Mouse (Mus musculus) heart, embryonic 16.5 days (tissue): Measurements from ENCODE around the gene Susd6. TPM values are rescaled to one million over a fixed set of nuclear protein-coding genes. Genes with fewer than 3 reads are reported as not detected.

Experiments
- ATAC-seq: fragments of 200-750 bp; cut with Nextera tagmentation; replicated peaks from 2 replicates; pipeline ENCODE4 v1.8.0; 2017; ENCODE audit warnings: moderate number of reproducible peaks; ENCODE audit not compliant: insufficient read depth, low FRiP score; ENCODE audit errors: extremely low read depth
- H3K27ac ChIP-seq: fragments of 300-500 bp; sonication (generic); 2 replicates; pipeline ENCODE4 v1.5.1; 2014; ENCODE audit warnings: mild to moderate bottlenecking, low read length, control low read depth, moderate library complexity
- H3K27me3 ChIP-seq: fragments of 300-500 bp; sonication (generic); 2 replicates; pipeline ENCODE4 v1.6.1; 2014; ENCODE audit warnings: low read length, mixed read lengths; ENCODE audit not compliant: control insufficient read depth, insufficient read depth
- H3K36me3 ChIP-seq: fragments of 300-500 bp; sonication (generic); 2 replicates; pipeline ENCODE4 v1.6.1; 2014; ENCODE audit not compliant: control insufficient read depth, insufficient read depth
- H3K4me1 ChIP-seq: fragments of 300-500 bp; sonication (generic); 2 replicates; pipeline ENCODE4 v1.6.1; 2014; ENCODE audit warnings: low read length, mixed read lengths; ENCODE audit not compliant: control insufficient read depth, insufficient read depth
- H3K4me2 ChIP-seq: fragments of 300-500 bp; sonication (generic); 2 replicates; pipeline ENCODE4 v1.6.1; 2014; ENCODE audit warnings: low read depth, mild to moderate bottlenecking, control low read depth, low read length
- H3K4me3 ChIP-seq: fragments of 300-500 bp; sonication (generic); 2 replicates; pipeline ENCODE4 v1.5.1; 2014; ENCODE audit warnings: mild to moderate bottlenecking, control low read depth, low read length
- H3K9ac ChIP-seq: fragments of 300-500 bp; sonication (generic); 2 replicates; pipeline ENCODE4 v1.6.1; 2014; ENCODE audit warnings: low read length, control low read depth
- H3K9me3 ChIP-seq: fragments of 300-500 bp; sonication (generic); replicated peaks from 2 replicates; pipeline ENCODE4 v1.6.1; 2016; ENCODE audit warnings: low read length; ENCODE audit not compliant: control insufficient read depth
- WGBS: fragments of 180-500 bp; shearing (Covaris S2); extraction: QIAGEN DNeasy Blood & Tissue Kit; methylation state at CpG from one replicate; pipeline ENCODE4 v1.1.7; 2014; 5-methylcytosine and 5-hydroxymethylcytosine counted together
- polyA plus RNA-seq: library from polyadenylated mRNA; unstranded; fragments of >200 nt; fragmentation: Nextera tagmentation; extraction: Ambion mirVana; gene quantifications from 2 replicates; pipeline ENCODE4 v1.2.1, GENCODE M21; 2015

Susd6 gene
- polyA plus RNA-seq, 1 experiment from 2014 or later, result 19.4 TPM

- Histone ChIP-seq H3K36me3 (no peaks in the 10 kb centered on the region), H3K27me3 (no peaks in the 10 kb centered on the region), H3K4me3 (no peak overlapping the region), H3K9ac (no peak overlapping the region), H3K9me3 (no peaks in the 10 kb centered on the region), H3K27ac (no peak overlapping the region), H3K4me1 (peaks cover 3% of the 10 kb centered on the region; the same call in 1 of the 2 replicates), H3K4me2 (no peak overlapping the region)
- 55% methylated on average over 1 of the region's 1 CpGs for WGBS
- no peak for ATAC-seq
These were observed 137.2 kb downstream of the Susd6 start for GRCm38 (mm10) chr12:80927518-80927917.

GRCm38 (mm10) chr12:80928881-80929280 is 138.6 kb downstream of the Susd6 start:
- no peak overlapping the region for H3K4me2 ChIP-seq
- H3K27ac ChIP-seq, result no peak overlapping the region
- WGBS, result 75% methylated on average over 3 of the region's 3 CpGs
- H3K36me3 ChIP-seq, result no peaks in the 10 kb centered on the region
- no peak for ATAC-seq
- H3K9me3 ChIP-seq, result no peaks in the 10 kb centered on the region
- H3K9ac ChIP-seq, result no peak overlapping the region
- no peak overlapping the region for H3K4me3 ChIP-seq
- peaks cover 3% of the 10 kb centered on the region; the same call in 1 of the 2 replicates for H3K4me1 ChIP-seq
- H3K27me3 ChIP-seq, result no peaks in the 10 kb centered on the region

GRCm38 (mm10) chr12:80930141-80930540 is 139.8 kb downstream of the Susd6 start:
- H3K36me3 ChIP-seq, result no peaks in the 10 kb centered on the region
- peaks cover 3% of the 10 kb centered on the region; the same call in 1 of the 2 replicates for H3K4me1 ChIP-seq
- ATAC-seq, result no peak
- H3K4me2 ChIP-seq, result no peak overlapping the region
- no peak overlapping the region for H3K9ac ChIP-seq
- WGBS, result 80% methylated on average over 7 of the region's 7 CpGs
- H3K9me3 ChIP-seq, result no peaks in the 10 kb centered on the region
- H3K27me3 ChIP-seq, result no peaks in the 10 kb centered on the region
- H3K4me3 ChIP-seq, result no peak overlapping the region
- H3K27ac ChIP-seq, result no peak overlapping the region

Other genes starting within 250 kb of the Susd6 start
- 17.5 and 17.6 TPM in 2 replicates for gene Slc39a9, start 146.6 kb upstream of the Susd6 start, polyA plus RNA-seq
- 157 and 171 TPM in 2 replicates for gene Erh, start 146.2 kb upstream of the Susd6 start, polyA plus RNA-seq
- 0.28 and 0.65 TPM in 2 replicates for gene Plekhd1, start 97.9 kb upstream of the Susd6 start, polyA plus RNA-seq
- gene Ccdc177, start 29.8 kb upstream of the Susd6 start, polyA plus RNA-seq, result not detected in 2 replicates
- 318 and 345 TPM in 2 replicates for gene Srsf5, start 155.0 kb downstream of the Susd6 start, polyA plus RNA-seq
- 0.35 and 0.41 TPM in 2 replicates for gene Slc10a1, start 178.2 kb downstream of the Susd6 start, polyA plus RNA-seq
- 6.8 and 8.6 TPM in 2 replicates for gene Smoc1, start 236.3 kb downstream of the Susd6 start, polyA plus RNA-seq